Comparison of ENCODE assay signal across 9 mouse cellular contexts in genomic region chrX:60893720-60894543, GRCm38 (mm10). TPM values are rescaled to one million over a fixed set of nuclear protein-coding genes. Genes with fewer than 3 reads are reported as not detected.
A peak's percentile ranks its signal among the peaks of the same experiment; 100 is the strongest.
DNase-seq lines count a peak whose midpoint lies in the region; ATAC-seq and TF ChIP-seq lines count a peak whose summit lies in the region.
"Had no signal": no experiment of that assay in that cellular context is flagged by ENCODE, and none has a peak within 500 bp of the region (broad histone marks: within the 10 kb centered on the region; RNA-seq: fewer than 3 reads in every experiment).

No protein-coding gene starts in this region.

- WGBS in lung, embryonic 16.5 days: 23% methylated on average over 51 of the region's 59 CpGs
- 27% methylated on average over 42 of the region's 59 CpGs for WGBS in forebrain, embryonic 12.5 days
- 27% methylated on average over 36 of the region's 59 CpGs for WGBS in limb, embryonic 14.5 days

- ATAC-seq in lung, embryonic 16.5 days (ENCODE audit: low read depth): no peak
- peak; percentile 54 for ATAC-seq in forebrain, embryonic 12.5 days (ENCODE audit: low FRiP score)
- no peak for ATAC-seq in limb, embryonic 14.5 days (ENCODE audit: low FRiP score, low read depth)

- H3K27ac ChIP-seq in lung, embryonic 16.5 days (ENCODE audit: low read length): no peak overlapping the region
- H3K27ac ChIP-seq in forebrain, embryonic 12.5 days: peak overlapping the region; percentile 88
- no peak overlapping the region for H3K27ac ChIP-seq in limb, embryonic 14.5 days (replicated peaks; ENCODE audit: low read depth, low read length)
- H3K27ac ChIP-seq in testis, adult 2 months (ENCODE audit: control insufficient read depth, insufficient read depth, low read depth, low read length): peak overlapping the region; percentile 75
- H3K27ac ChIP-seq: liver, embryonic 13.5 days had no signal

- peak overlapping the region; percentile 66 for H3K4me2 ChIP-seq in lung, embryonic 16.5 days (ENCODE audit: low read depth, low read length)
- peak overlapping the region; percentile 60 for H3K4me2 ChIP-seq in forebrain, embryonic 12.5 days
- H3K4me2 ChIP-seq in limb, embryonic 14.5 days (replicated peaks; ENCODE audit: low read depth, low read length, severe bottlenecking): peak overlapping the region; percentile 57

- no peaks in the 10 kb centered on the region for H3K9me3 ChIP-seq in lung, embryonic 16.5 days (ENCODE audit: control insufficient read depth, low read length)
- no peaks in the 10 kb centered on the region for H3K9me3 ChIP-seq in forebrain, embryonic 12.5 days
- no peaks in the 10 kb centered on the region for H3K9me3 ChIP-seq in limb, embryonic 14.5 days (ENCODE audit: control insufficient read depth, low read length)
- H3K9me3 ChIP-seq: liver, embryonic 13.5 days had no signal

- TF ChIP-seq POLR2A in limb, embryonic 14.5 days (IDR thresholded peaks at IDR 0.05; ENCODE audit: borderline replicate concordance, extremely low read depth, insufficient read depth, insufficient read length): no peak
- no peak for TF ChIP-seq POLR2A in testis, adult 2 months (IDR thresholded peaks at IDR 0.05; ENCODE audit: control insufficient read depth, low read depth, low read length)

- H3K4me3 ChIP-seq in lung, embryonic 16.5 days (ENCODE audit: low read length): peak overlapping the region; percentile 10
- H3K4me3 ChIP-seq in forebrain, embryonic 12.5 days (replicated peaks): peak overlapping the region; percentile 63
- peak overlapping the region; percentile 40 for H3K4me3 ChIP-seq in limb, embryonic 14.5 days (replicated peaks; ENCODE audit: low read length)
- peak overlapping the region; percentile 82 for H3K4me3 ChIP-seq in testis, adult 2 months (ENCODE audit: control insufficient read depth, low read depth, low read length)

- H3K9ac ChIP-seq in lung, embryonic 16.5 days (ENCODE audit: low read length): no peak overlapping the region
- H3K9ac ChIP-seq in forebrain, embryonic 12.5 days: peak overlapping the region; percentile 56
- no peak overlapping the region for H3K9ac ChIP-seq in limb, embryonic 14.5 days (ENCODE audit: low read depth, low read length, severe bottlenecking)
- H3K9ac ChIP-seq: liver, embryonic 13.5 days had no signal

- no peak for DNase-seq in lung, postnatal 36 days
- no peak for DNase-seq in limb, embryonic 14.5 days (ENCODE audit: low spot score)
- DNase-seq in spleen, postnatal 14 days (ENCODE audit: low spot score in 2 of 2): no peak
- no peak for DNase-seq in B cell, adult 2 months
- DNase-seq in layer of hippocampus, postnatal 14 days (ENCODE audit: low spot score in 2 of 2): no peak
- DNase-seq: liver, embryonic 13.5 days had no signal

- peaks cover 6% of the 10 kb centered on the region; the same call in 1 of the 2 replicates for H3K4me1 ChIP-seq in lung, embryonic 16.5 days (replicated peaks; ENCODE audit: control insufficient read depth, insufficient read depth, low read length)
- peaks cover 22% of the 10 kb centered on the region for H3K4me1 ChIP-seq in forebrain, embryonic 12.5 days
- no peaks in the 10 kb centered on the region for H3K4me1 ChIP-seq in limb, embryonic 14.5 days (ENCODE audit: control insufficient read depth, insufficient read depth, low read length)
- H3K4me1 ChIP-seq in testis, adult 2 months (ENCODE audit: control insufficient read depth, insufficient read depth, low read length): peaks cover 10% of the 10 kb centered on the region
- H3K4me1 ChIP-seq: liver, embryonic 13.5 days had no signal

- no peak for TF ChIP-seq CTCF in testis, adult 2 months (IDR thresholded peaks at IDR 0.05; ENCODE audit: control insufficient read depth, insufficient read depth, insufficient replicate concordance, low read depth, low read length)

- peaks cover 75% of the 10 kb centered on the region for H3K27me3 ChIP-seq in lung, embryonic 16.5 days (ENCODE audit: control insufficient read depth, insufficient read depth, low read depth, low read length)
- H3K27me3 ChIP-seq in forebrain, embryonic 12.5 days: peaks cover 3% of the 10 kb centered on the region; the same call in 1 of the 2 replicates
- H3K27me3 ChIP-seq in limb, embryonic 14.5 days (ENCODE audit: control insufficient read depth, insufficient read depth, low read length): peaks cover 54% of the 10 kb centered on the region
- H3K27me3 ChIP-seq in testis, adult 2 months (ENCODE audit: control insufficient read depth, insufficient read depth, low read length): no peaks in the 10 kb centered on the region

- H3K36me3 ChIP-seq in lung, embryonic 16.5 days (ENCODE audit: control insufficient read depth, insufficient read depth, low read length): no peaks in the 10 kb centered on the region
- no peaks in the 10 kb centered on the region for H3K36me3 ChIP-seq in forebrain, embryonic 12.5 days (replicated peaks)
- no peaks in the 10 kb centered on the region for H3K36me3 ChIP-seq in limb, embryonic 14.5 days (ENCODE audit: control insufficient read depth, insufficient read depth, low read length)
- no peaks in the 10 kb centered on the region for H3K36me3 ChIP-seq in testis, adult 2 months (ENCODE audit: control insufficient read depth, insufficient read depth, low read length)
- H3K36me3 ChIP-seq: liver, embryonic 13.5 days had no signal

RNA-seq across cellular contexts. Expression of gene Sox3, which starts 0.7 kb away (rescaled TPM):
- not detected in 2 replicates for polyA plus RNA-seq in lung, embryonic 16.5 days (2015; fragmentation: Nextera tagmentation; extraction: Ambion mirVana)
- polyA plus RNA-seq in forebrain, embryonic 12.5 days (2016; fragmentation: Nextera tagmentation; extraction: Ambion mirVana): 8.1 and 9.3 TPM in 2 replicates
- polyA plus RNA-seq in limb, embryonic 14.5 days (2012; rRNA removed): 0.26 and 0.38 TPM in 2 replicates
- polyA plus RNA-seq in limb, embryonic 14.5 days (2014; fragmentation: Nextera tagmentation; extraction: Ambion mirVana): 0.22 TPM in 1 of 2 replicates, not detected in the other
- 2.4 TPM in 2 replicates for polyA plus RNA-seq in testis, adult 2 months (2012; rRNA removed)
- total RNA-seq in layer of hippocampus, postnatal 14 days (2021): 1 to 10 TPM; 3.4 to 5.4 TPM
- polyA plus RNA-seq: liver, embryonic 13.5 days had no signal

Comparison
In these comparisons a context has a peak if more than half of its experiments do, and no peak if none do; other contexts are left out.
1. H3K27ac ChIP-seq: peak in forebrain, embryonic 12.5 days (single experiment) and testis, adult 2 months (single experiment); none in lung, embryonic 16.5 days (single experiment) and limb, embryonic 14.5 days (single experiment).
2. H3K4me3 ChIP-seq: peak in every context shown above with its lines; median percentile 82 in testis, adult 2 months; 63 in forebrain, embryonic 12.5 days; 40 in limb, embryonic 14.5 days; 10 in lung, embryonic 16.5 days.
3. Peak in every context shown above with its lines, with median percentiles within 50 percentile points of each other: H3K4me2 ChIP-seq.